Mouse (Mus musculus) liver, embryonic 14.5 days (tissue): Measurements from ENCODE around the gene Ttll8.

Experiments used
- CTCF ChIP-seq: IDR thresholded peaks from 2 replicates; pipeline ENCODE4 v1.5.1; 2016; ENCODE audit warnings: antibody characterized with exemption, low read depth, control low read depth
- EP300 ChIP-seq: IDR thresholded peaks from 2 replicates; pipeline ENCODE4 v1.6.1; 2016; ENCODE audit warnings: antibody characterized with exemption, low read depth

DNA sequence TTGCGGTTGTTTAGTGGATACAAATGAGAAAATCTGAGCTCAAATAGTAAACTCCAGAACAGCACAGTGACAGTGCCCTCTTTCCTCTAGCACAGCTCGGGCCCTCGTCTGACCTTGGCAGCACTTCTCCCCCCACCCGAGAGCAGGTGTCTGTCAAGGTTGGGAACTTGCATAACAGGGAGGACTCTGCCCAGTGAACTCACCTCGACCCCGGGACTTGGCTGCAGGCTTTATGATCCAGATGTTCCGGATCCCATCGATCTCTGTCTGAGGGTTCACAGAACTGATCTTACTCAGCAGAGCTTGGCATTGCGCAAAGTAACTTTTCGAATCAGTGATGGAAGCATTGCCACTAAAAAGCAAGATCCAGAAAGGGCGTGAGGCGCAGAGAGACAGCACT lies 34.9 kb downstream of the Ttll8 start:
- TF ChIP-seq CTCF (no peak), EP300 (no peak)
